Mouse (Mus musculus) monocyte, adult 5-6 weeks (primary cell): ENCODE results near the gene Pkig. TPM values are rescaled to one million over a fixed set of nuclear protein-coding genes. Genes with fewer than 3 reads are reported as not detected.
A peak's percentile ranks its signal among the peaks of the same experiment; 100 is the strongest.
"Not testable (repeated sequence)": the region's sequence is repeated elsewhere in the genome, so short reads cannot be mapped to it uniquely, and the experiment has no call there.

ENCODE experiments used
- ATAC-seq: fragments of 153-309, 156-312 bp; replicated peaks from 2 replicates; pipeline ENCODE4 v1.8.0; 2017; ENCODE audit warnings: mild to moderate bottlenecking; ENCODE audit not compliant: low TSS enrichment, insufficient number of reproducible peaks, severe bottlenecking, poor library complexity, low FRiP score
- total RNA-seq: library from RNA; stranded (forward); fragments of 200-1000, 200-491, 200-594 nt; gene quantifications from 3 replicates; pipeline ENCODE4 v1.2.3, GENCODE M21; 2017

The Pkig gene
- 35.5 to 40.2 TPM (median 39.7 TPM) in 3 replicates for total RNA-seq

DNA sequence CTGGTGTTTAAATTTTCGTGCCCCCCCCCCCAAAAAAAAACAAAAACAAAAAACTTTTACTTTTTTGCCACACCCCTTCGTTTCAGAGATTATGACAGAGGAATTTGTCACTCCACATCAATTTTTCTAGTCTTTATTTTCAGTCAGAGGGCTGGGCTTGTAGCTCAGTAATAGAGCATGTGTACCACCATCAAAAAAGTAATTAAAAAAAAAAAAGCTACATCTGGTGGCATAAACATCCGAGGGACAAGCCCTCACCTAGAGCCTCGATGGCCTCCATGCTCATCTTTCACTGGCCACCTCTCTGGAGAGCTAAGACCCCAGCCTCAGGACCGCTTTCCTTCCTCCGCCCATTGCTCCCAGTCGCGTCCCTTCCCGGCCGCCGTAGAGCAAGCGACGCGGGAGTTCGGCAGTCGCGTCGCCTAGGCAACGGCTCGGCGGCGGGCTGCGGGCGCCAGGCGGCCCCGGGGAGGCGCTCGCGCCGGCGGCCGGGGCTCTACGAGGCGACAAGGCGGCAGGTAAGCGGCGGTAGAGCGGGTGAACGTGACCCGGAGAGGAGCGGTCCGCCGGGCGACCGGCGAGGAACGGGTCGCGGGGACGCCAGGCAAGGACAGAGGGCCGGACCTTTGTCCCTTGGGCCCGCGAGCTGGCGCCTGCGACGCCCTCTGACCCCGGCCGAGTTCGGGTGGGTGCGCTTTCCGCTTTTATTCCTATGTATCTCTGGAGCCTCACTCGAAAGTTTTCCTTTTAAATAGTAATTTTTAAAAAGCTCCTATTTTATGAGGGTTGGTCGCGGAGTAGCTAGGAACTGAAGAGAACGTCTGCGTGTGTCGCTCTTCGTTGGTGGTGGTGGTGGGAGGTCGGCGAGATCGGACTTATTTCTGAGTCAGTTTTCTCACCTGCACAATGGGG, at the start of gene Pkig:
Gene Pkig (plus strand): TSS at position 412 of the 912 bp plus-strand sequence.
- ATAC-seq = peak; percentile 57

DNA sequence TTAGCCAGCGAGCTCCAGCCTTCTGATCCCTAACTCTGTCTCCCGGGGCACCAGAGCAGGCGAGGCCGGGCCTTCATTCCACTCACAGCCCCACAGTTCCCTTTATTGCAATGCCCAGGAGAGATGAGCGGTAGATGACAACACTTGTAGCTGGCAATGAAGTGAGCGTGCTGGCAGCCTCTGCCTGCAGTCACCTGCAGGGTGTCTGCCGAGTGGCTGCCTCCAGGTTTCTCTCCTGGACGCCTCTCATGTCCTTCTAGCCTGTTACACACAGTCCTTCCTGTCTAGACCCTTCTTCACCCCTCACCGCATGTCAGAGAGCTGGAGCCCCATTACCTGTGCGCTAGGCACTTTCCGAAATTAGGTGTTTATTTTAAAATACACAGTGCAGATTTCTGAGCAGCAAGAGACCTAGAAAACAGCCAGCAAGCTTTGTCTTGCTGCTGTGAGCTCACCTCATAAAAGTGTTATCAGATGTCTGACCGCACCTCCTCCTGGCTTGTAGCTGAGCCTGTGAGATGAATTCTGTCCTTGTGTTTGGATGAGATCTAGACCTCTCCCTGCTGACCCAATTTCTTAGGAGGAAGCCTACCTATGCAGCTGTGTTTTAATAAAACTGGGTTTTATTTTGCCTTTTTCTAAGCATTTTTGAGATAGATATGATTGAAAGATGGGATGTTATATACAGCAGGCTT, 48.8 kb upstream of the Pkig start:
- no peak for ATAC-seq

DNA sequence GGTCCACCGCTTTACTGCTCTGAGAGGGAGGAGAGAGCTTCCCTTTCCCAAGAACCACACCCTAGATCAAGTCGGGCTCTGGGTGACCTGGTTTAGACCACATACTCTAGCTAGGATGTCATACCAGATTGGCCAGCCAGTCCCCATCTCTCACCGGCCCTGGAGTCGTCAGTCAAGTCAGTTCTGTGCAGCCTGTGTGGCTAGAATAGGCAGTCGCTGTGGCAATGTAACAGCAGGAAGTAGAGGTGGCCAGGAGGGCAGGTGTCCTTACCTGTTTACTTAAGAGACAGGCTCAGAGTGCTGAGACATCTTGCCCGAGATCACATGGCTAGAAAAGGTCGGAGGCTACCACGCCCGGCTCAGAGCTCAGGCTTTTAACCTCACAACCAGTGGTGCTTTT, 47.0 kb upstream of the Pkig start:
- ATAC-seq = no peak

DNA sequence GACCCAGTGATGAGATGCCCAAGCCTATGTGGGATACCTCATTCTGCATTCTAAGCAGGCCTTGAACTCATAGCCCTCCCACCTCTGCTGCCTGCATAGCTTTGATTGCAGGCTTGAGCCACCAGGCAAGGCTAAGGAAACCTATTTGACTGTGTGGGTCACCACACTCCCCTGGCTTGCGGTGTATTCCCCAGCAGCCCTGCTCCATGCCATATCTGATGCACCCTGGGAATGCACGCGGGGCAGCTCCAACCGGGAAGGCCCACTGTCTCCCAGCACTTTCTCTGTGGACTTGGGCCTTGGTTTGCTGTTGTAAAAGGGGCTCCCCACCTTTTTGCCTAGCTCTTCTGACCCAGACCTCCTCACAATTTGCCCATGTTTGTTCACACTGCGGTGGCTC, 45.0 kb upstream of the Pkig start:
- ATAC-seq = no peak

DNA sequence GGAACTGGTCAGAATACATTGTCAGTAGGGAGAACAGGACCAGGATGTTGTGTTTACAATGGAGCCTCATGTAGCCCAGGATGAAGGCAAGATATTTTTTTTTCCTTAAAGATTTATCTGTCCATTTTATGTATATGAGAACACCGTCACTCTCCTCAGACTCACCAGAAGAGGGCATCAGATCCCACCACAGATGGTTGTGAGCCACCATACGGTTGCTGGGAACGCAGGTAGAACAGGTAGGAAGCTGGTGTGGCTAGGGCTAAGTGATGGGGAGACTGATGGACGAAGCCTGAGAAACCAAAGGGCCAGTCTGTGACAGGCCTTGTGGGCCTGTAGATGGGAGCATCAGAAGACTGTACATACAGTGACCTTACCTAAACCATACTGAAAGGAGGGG, 44.2 kb upstream of the Pkig start:
- no peak for ATAC-seq

DNA sequence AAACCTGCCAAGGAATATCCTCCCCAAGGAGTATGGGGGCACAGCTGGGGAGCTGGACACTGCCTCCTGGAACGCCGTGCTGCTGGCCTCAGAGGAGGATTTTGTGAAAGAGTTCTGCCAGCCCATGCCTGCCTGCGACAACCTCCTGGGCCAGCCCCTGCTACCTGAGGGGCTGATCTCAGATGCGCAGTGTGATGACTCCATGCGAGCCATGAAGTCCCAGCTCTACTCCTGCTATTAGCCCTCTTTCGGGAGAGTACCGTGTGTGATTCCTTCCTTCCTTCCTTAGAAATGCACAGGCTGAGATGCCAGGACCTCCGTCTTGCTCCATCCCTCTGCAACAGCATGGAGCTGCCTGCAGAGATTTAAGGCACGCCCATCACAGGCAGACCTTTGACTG, 42.8 kb upstream of the Pkig start:
- no peak for ATAC-seq

DNA sequence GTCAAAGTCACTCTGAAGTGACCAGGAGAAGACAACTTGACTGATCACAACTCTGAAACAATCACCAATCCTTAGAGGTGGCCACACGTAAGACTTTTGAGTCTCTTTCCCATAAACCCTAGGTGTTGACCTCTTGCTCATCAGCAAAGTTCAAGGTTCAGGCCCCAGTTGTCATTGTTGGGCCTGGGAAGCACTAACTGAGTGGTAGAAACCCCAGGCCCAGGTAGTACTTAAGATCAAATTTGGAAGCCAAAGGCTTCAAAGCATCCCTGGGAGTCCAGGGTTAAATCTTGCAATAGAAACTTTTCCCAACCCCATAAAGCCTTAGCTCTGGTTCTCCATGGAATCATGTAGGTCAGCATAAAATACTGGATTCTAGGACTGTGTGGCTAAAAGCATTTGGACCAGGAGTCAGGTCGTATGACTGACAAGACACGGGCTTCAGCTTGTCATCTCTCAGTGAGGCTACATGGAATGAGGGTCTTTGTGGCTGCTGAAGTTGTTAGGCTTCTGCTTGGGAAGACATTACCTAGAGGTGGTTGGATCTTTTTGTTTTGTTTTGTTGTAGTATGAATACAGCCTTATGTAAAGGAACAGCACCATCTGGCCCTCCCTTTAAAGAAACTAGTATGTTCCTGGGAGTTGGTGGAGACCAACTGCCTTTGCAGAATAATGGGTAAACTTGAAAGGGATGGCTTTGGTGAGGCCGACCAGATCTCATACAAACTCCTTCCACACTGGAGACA, 42.1 kb upstream of the Pkig start:
- no peak for ATAC-seq

DNA sequence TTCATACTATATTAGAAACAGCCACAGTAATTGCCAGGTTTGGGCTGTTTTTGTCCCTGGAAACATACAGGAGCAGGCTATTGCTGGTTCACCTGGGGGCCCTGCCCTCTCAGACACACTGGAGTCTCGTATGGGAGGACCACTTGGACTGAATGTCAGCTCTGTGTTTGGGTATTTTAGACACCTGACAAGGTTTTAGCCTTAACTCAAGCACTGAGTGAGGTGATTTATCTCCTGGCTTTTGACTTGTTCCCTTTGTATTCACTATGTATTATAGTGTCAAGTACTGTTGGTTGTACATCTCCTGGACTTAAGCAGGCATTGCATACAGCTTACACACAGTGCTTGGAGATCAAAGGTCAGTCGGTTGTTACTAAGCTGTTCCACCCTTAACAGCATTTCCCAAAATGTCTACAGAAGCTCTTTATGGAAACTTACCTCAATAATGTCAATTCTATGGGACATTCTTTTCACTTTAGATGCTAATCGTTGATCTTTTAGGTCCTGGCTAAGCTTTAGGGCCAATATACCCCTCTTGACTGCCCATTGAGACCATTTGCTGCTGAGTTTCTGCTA, 41.4 kb upstream of the Pkig start:
- ATAC-seq = no peak

DNA sequence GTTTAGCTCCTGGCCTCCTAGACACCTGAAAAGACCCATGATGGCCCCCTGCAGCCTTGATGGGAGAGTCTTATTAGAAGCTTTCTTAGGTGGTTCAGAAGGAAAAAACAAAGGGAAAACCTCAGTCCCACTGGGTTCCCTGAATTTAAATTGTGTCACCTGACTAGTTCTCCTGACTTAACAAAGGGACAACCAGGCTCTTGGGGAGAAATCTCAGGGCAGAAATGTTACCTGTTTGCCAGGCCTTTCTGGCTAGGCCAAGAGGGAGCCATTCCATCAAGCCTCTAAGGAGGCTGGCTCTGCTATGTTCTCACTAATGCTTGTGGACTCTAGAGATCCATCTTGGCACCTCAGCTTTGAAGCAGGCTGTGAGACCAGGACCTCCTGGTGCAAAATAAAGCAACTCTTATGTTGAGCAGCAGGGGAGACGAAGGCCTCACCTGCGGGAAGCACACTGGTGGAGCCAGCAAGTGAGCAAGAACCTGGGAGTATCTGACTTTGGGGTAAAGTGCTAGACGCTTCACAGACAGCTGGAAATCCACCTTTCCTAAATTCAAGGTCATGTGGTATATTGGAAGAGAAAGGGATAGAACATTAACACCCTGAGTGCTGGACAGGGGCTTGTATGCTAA, 40.8 kb upstream of the Pkig start:
- no peak for ATAC-seq

DNA sequence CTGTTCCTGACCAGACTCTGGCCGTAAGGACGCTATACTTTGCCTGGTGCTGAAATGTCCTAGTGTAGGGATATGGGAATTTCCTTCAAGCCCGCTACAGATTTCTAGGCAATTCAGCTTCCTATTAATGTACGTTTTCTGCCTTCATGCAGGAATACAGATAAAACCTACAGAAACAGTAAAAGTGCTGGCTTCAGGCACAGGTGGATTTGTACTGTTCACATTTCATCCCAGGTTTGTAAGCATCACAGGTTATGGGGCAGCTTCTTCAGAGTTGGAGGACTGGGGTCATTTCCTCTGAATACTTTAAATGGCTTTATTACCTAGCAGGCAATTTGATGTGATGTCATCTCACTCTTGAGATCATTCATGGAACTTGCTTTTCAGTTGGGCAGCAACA, 40.3 kb upstream of the Pkig start:
- no peak for ATAC-seq

DNA sequence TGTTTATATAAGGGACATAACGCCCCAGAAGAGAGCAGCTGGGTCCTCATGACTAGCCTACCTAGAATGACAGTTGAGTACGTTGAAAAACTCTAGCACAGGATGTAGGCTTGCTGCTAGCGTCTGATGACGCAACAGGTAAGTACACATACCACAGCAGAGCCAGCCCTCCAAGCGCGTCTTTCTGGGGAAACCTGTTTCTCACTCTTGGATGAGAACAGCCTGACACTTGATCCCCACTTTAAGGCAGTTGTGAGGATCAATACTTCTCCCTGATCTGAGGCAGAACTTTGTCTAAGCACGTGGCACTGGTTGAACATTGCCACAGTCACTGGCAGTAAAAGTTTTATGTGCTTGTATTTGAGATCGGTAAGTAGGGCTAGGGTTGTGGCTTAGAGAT, 37.7 kb upstream of the Pkig start:
- no peak for ATAC-seq

DNA sequence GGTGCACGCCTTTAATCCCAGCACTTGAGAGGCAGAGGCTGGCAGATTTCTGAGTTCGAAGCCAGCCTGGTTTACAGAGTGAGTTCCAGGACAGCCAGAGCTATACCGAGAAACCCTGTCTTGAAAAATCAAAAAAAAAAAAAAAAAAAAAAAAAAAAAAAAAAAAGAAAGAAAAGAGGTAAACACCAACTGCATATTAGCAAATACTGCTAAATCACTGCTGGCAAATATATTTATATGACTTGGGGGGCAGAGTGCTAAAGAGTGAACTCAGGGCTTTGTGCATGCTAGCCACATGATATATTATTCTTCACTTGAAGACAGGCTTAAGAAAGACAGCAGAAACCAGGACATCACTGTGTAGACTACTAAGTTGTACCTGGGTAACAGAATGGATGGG, 36.8 kb upstream of the Pkig start:
- not testable (repeated sequence) for ATAC-seq

DNA sequence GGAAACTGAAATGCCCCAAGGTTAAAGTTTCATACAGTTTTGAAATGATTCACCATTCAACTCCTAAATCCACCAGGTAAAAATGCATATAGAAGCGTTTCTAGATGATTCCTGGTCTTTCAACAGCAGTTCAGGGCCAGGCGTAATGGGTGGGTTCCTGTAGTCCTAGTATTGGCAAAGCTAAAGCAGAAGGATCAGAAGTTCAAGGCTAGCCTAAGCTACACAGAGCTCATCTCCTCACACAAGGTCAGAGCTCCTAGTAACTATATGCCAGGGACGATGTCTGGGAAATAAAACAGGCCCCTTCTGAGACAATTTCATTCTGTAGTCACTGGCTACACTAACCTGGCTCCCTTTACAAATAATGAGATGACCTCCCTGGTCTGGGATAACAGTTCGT, 27.0 kb upstream of the Pkig start:
- ATAC-seq = no peak

DNA sequence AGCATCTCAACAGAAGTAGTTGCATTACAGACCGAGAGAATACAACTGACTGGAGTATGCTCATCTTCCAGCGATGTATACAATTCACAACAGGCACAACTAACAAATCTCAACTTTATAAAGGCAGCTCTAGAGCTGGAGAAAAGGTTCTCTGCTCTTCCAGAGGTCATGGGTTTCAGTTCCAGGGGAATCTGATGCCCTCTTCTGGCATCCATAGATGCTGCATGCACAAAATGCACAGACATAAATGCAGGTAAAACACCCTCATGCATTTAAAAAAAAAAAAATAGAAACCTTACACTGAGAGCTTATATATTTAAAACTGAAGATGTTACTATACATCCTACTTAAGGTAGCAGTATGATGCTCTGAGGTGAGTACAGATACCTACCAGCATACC, 26.5 kb upstream of the Pkig start:
- no peak for ATAC-seq

DNA sequence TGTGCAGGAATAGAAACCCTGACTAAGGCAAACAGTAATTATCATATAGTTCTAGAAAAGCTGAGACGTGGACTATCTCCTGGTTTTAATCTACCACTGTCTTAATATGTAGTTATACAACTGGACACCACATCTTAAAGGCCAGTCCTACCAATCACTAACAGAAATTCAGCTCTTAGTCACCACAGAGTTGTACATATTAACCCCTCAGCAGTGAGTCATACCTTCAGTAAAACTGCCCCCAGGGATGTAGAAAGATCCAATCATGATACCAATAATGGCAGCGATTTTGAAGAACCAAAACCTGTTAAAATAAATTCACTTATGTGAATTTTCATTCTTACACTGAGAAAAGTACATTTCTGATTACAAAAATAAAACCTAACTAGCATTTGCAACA, 24.0 kb upstream of the Pkig start:
- ATAC-seq = no peak

DNA sequence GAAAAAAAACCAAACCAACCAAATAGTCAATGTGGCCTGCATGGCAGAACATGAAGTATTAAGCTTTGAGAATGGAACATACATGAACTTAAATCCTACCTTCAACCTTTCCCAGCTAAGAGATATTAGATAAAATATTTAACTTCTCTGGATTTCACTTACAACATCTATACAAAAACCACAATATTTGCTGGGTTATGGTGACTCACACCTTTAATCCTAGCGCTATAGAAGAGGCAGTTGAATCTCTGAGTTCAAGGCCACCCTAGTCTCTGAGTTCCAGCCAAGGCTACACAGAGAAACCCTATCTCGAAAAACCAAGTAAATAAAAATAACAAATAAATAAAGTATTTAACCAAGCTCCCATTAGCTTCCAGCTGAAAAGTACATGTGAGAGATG, 22.1 kb upstream of the Pkig start:
- no peak for ATAC-seq

DNA sequence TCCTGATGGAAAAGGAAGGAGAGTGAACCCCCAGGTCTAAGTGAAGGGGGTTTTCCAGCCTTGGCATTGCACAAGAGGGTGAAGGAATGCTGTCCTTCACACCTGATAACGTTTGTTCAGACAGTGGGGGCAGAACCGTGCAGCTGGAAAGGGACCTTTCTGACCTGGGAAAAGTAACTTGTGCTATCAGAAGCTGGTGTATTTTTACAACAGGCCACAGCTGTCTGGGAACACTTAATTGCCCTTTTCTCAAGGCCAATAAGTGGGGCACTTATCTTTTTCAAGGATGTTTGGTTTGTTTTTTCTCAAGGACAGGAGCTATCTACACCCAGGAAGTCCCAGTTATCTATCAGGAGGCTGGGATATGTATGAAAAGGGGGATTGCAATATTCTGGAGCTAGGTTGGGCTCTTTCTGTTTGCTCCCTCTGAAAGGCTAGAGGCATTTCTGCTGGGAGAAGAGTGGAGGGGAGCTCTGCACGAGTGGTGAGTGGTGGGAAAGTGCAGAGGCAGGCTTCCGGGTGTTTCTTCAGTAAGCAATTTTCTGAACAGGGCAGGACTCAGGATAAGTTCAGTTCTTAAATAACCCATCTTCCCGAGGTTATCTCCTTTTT, 20.4 kb upstream of the Pkig start:
- ATAC-seq = no peak

DNA sequence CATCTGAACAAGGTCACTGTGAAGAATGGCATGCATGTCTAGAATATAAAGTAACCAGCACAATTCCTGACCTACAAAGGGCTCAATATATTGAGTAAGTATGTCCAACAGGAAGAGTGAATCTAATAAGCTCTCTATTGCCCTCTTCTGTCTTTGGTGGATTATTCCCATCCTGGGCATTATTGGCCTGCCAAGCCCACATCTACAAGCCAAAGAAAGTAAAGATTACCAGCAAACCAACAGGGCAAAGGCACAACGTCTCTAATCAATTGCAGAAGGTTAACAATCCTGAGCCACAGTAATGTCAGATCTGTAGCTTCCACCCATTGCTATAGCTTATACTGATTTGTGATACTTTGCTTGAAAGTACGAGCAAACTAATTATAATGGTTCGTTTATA, 17.7 kb upstream of the Pkig start:
- ATAC-seq = no peak
